Mouse (Mus musculus) liver, embryonic 12.5 days (tissue): ENCODE measurements around the gene Rabggta. TPM values are rescaled to one million over a fixed set of nuclear protein-coding genes. Genes with fewer than 3 reads are reported as not detected.

Experiments used
- ATAC-seq: fragments of 200-750 bp; cut with Nextera tagmentation; 2 replicates; pipeline ENCODE4 v1.8.0; 2017; ENCODE audit warnings: moderate number of reproducible peaks, mild to moderate bottlenecking, moderate library complexity
- H3K27ac ChIP-seq: fragments of 300-500 bp; sonication (generic); 2 replicates; pipeline ENCODE4 v1.5.1; 2016; ENCODE audit warnings: mild to moderate bottlenecking
- H3K27me3 ChIP-seq: fragments of 300-500 bp; sonication (generic); replicated peaks from 2 replicates; pipeline ENCODE4 v1.6.1; 2016; ENCODE audit warnings: mild to moderate bottlenecking, moderate library complexity
- H3K36me3 ChIP-seq: fragments of 300-500 bp; sonication (generic); 2 replicates; pipeline ENCODE4 v1.6.1; 2016; ENCODE audit warnings: mild to moderate bottlenecking, moderate library complexity
- H3K4me1 ChIP-seq: fragments of 300-500 bp; sonication (generic); 2 replicates; pipeline ENCODE4 v1.6.1; 2016
- H3K4me2 ChIP-seq: fragments of 300-500 bp; sonication (generic); 2 replicates; pipeline ENCODE4 v1.6.1; 2016; ENCODE audit warnings: mild to moderate bottlenecking, moderate library complexity
- H3K4me3 ChIP-seq: fragments of 300-500 bp; sonication (generic); 2 replicates; pipeline ENCODE4 v1.5.1; 2016; ENCODE audit warnings: mild to moderate bottlenecking, moderate library complexity
- H3K9ac ChIP-seq: fragments of 300-500 bp; sonication (generic); 2 replicates; pipeline ENCODE4 v1.6.1; 2016; ENCODE audit warnings: mild to moderate bottlenecking, moderate library complexity
- H3K9me3 ChIP-seq: fragments of 300-500 bp; sonication (generic); replicated peaks from 2 replicates; pipeline ENCODE4 v1.6.1; 2016; ENCODE audit warnings: mild to moderate bottlenecking, moderate library complexity
- WGBS: fragments of 180-500 bp; shearing (Covaris S2); methylation state at CpG from one replicate; pipeline ENCODE4 v1.1.7; 2016; ENCODE audit not compliant: insufficient replicate concordance; 5-methylcytosine and 5-hydroxymethylcytosine counted together
- polyA plus RNA-seq: library from polyadenylated mRNA; unstranded; fragments of >200 nt; fragmentation: Nextera tagmentation; extraction: Ambion mirVana; gene quantifications from 2 replicates; pipeline ENCODE4 v1.2.1, GENCODE M21; 2016

The Rabggta gene
- polyA plus RNA-seq, 1 experiment from 2014 or later: 18.9 TPM

GRCm38 (mm10) chr14:55681160-55682117, 40.6 kb downstream of the Rabggta start, which contains the start of gene Tinf2:
Tinf2 (minus strand) TSS chr14:55681820.
- peak within 1 kb of the TSS; percentile 78 for H3K4me3 ChIP-seq
- peaks cover 21% of the 10 kb centered on the region for H3K4me1 ChIP-seq
- no peaks in the 10 kb centered on the region for H3K9me3 ChIP-seq
- H3K9ac ChIP-seq: peak within 1 kb of the TSS; percentile 82
- peak; percentile 94 for ATAC-seq
- peak within 1 kb of the TSS; percentile 88 for H3K27ac ChIP-seq
- H3K36me3 ChIP-seq: peaks cover 41% of the 10 kb centered on the region
- 0 out of 2 replicates have a peak, but pooled peaks cover 2% of the 10 kb centered on the region for H3K27me3 ChIP-seq
- under 1% methylated on average over 66 of the region's 66 CpGs for WGBS
- peak within 1 kb of the TSS; percentile 80 for H3K4me2 ChIP-seq

DNA sequence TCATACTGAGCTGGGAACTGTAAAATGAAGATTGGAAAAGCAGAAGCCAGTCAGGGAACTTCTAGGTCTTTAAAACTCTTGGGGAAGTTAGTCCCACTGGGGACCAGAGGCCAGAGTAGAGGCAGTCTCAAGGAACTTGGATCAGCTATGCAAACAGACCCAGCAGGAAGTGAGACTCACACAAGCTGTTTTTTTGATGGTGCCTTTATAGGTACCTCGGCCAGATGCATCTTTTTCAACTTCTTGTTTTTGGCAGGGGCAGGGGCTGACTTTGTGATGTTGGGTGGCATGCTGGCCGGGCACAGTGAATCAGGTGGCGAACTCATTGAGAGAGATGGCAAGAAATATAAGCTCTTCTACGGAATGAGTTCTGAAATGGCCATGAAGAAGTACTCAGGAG, 44.4 kb downstream of the Rabggta start:
- H3K4me3 ChIP-seq: no peak overlapping the region
- H3K9me3 ChIP-seq: no peaks in the 10 kb centered on the region
- 70% methylated on average over 4 of the region's 4 CpGs for WGBS
- H3K36me3 ChIP-seq: peaks cover 60% of the 10 kb centered on the region
- H3K4me2 ChIP-seq: no peak overlapping the region
- no peak overlapping the region for H3K27ac ChIP-seq
- ATAC-seq: no peak
- peaks cover 32% of the 10 kb centered on the region for H3K4me1 ChIP-seq
- H3K9ac ChIP-seq: no peak overlapping the region
- no peaks in the 10 kb centered on the region for H3K27me3 ChIP-seq

DNA sequence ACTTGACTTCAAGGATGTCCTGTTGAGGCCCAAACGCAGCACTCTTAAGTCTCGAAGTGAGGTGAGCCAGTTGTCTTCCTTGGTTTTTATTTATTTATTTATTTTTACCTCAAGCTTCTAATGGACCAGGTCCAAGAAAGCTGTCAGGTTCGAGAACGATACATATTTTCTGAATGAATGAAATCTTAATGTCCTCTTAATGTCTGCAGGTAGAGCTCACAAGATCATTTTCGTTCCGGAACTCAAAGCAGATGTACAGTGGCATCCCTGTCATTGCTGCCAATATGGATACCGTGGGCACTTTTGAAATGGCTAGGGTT, 49.4 kb downstream of the Rabggta start:
- no peaks in the 10 kb centered on the region for H3K27me3 ChIP-seq
- H3K9me3 ChIP-seq: no peaks in the 10 kb centered on the region
- peaks cover 38% of the 10 kb centered on the region for H3K4me1 ChIP-seq
- peak overlapping the region; percentile 83 for H3K4me2 ChIP-seq
- H3K9ac ChIP-seq: peak overlapping the region; percentile 85
- 57% methylated on average over 7 of the region's 7 CpGs for WGBS
- peak overlapping the region; percentile 85 for H3K4me3 ChIP-seq
- peaks cover 45% of the 10 kb centered on the region for H3K36me3 ChIP-seq
- ATAC-seq: no peak
- peak overlapping the region; percentile 90 for H3K27ac ChIP-seq

- peak; percentile 98 for ATAC-seq
- no peaks in the 10 kb centered on the region for H3K27me3 ChIP-seq
- H3K9me3 ChIP-seq: no peaks in the 10 kb centered on the region
- peak within 1 kb of the TSS; percentile 85 for H3K9ac ChIP-seq
- H3K4me2 ChIP-seq: peak within 1 kb of the TSS; percentile 83
- peaks cover 39% of the 10 kb centered on the region for H3K36me3 ChIP-seq
- H3K4me1 ChIP-seq: peaks cover 38% of the 10 kb centered on the region
- H3K27ac ChIP-seq: peak within 1 kb of the TSS; percentile 90
- under 1% methylated on average over 38 of the region's 38 CpGs for WGBS
- peak within 1 kb of the TSS; percentile 85 for H3K4me3 ChIP-seq
Measured at GRCm38 (mm10) chr14:55671833-55672740, 50.0 kb downstream of the Rabggta start, which contains the start of the genes Gmpr2 and Nedd8. Gmpr2 (plus strand) TSS chr14:55671941. Nedd8 (minus strand) TSS chr14:55672124.

DNA sequence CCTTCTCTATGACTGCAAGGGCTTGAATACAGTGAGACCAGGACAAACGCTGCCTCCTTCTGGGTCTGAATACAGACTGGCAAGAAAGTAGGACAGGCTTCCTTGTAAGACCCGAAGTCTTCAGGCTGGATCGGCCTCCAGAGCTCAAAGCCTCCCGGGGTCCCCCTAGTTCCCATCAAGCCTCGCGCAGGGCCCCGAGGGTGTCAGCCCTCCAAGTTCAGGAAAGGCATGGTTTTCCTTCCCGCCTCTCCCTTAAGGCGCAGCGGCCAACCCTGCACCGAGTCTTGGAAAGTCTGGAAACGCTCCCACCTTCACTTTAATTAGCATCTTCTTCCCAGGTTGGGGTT, 50.6 kb downstream of the Rabggta start:
- peak; percentile 19 for ATAC-seq
- peak overlapping the region; percentile 83 for H3K4me2 ChIP-seq
- no peaks in the 10 kb centered on the region for H3K27me3 ChIP-seq
- H3K36me3 ChIP-seq: peaks cover 37% of the 10 kb centered on the region
- no peaks in the 10 kb centered on the region for H3K9me3 ChIP-seq
- 1% methylated on average over 12 of the region's 12 CpGs for WGBS
- peaks cover 38% of the 10 kb centered on the region for H3K4me1 ChIP-seq
- peak overlapping the region; percentile 90 for H3K27ac ChIP-seq
- peak overlapping the region; percentile 85 for H3K4me3 ChIP-seq
- H3K9ac ChIP-seq: peak overlapping the region; percentile 85

Other genes with a start within 250 kb of the Rabggta start
- gene Dhrs4, start 243.5 kb downstream of the Rabggta start, polyA plus RNA-seq: 76.6 and 77.0 TPM in 2 replicates
- gene Carmil3, start 231.6 kb downstream of the Rabggta start, polyA plus RNA-seq: 0.91 and 1.8 TPM in 2 replicates
- 0.13 TPM in 1 of 2 replicates, not detected in the other for gene Cpne6, start 211.8 kb downstream of the Rabggta start, polyA plus RNA-seq
- gene Nrl, start 197.3 kb downstream of the Rabggta start, polyA plus RNA-seq: not detected in 2 replicates
- 35.5 and 37.4 TPM in 2 replicates for gene Pck2, start 182.0 kb downstream of the Rabggta start, polyA plus RNA-seq
- gene Dcaf11, start 162.3 kb downstream of the Rabggta start, polyA plus RNA-seq: 57.1 and 60.3 TPM in 2 replicates
- gene A730061H03Rik, start 161.9 kb downstream of the Rabggta start, polyA plus RNA-seq: 1.9 and 2.7 TPM in 2 replicates
- gene Fitm1, start 146.6 kb downstream of the Rabggta start, polyA plus RNA-seq: 0.63 and 0.75 TPM in 2 replicates
- 108 and 111 TPM in 2 replicates for gene Psme1, start 144.1 kb downstream of the Rabggta start, polyA plus RNA-seq
- 28.7 and 32.9 TPM in 2 replicates for gene Emc9, start 137.0 kb downstream of the Rabggta start, polyA plus RNA-seq
- gene Psme2, start 131.2 kb downstream of the Rabggta start, polyA plus RNA-seq: 221 and 222 TPM in 2 replicates
- gene Rnf31, start 130.6 kb downstream of the Rabggta start, polyA plus RNA-seq: 14.2 and 15.7 TPM in 2 replicates
- gene Irf9, start 118.7 kb downstream of the Rabggta start, polyA plus RNA-seq: 14.4 and 15.3 TPM in 2 replicates
- 1.8 and 3.2 TPM in 2 replicates for gene Rec8, start 104.2 kb downstream of the Rabggta start, polyA plus RNA-seq
- gene Ipo4, start 86.3 kb downstream of the Rabggta start, polyA plus RNA-seq: 46.0 and 48.8 TPM in 2 replicates
- 1.8 and 2.8 TPM in 2 replicates for gene Gm49378, start 84.4 kb downstream of the Rabggta start, polyA plus RNA-seq
- gene Tm9sf1, start 78.5 kb downstream of the Rabggta start, polyA plus RNA-seq: 64.9 and 69.7 TPM in 2 replicates
- gene Tssk4, start 72.1 kb downstream of the Rabggta start, polyA plus RNA-seq: 0.18 and 0.30 TPM in 2 replicates
- 27.5 and 28.1 TPM in 2 replicates for gene Mdp1, start 61.8 kb downstream of the Rabggta start, polyA plus RNA-seq
- 36.8 and 39.1 TPM in 2 replicates for gene Gmpr2, start 50.3 kb downstream of the Rabggta start, polyA plus RNA-seq
- gene Nedd8, start 50.1 kb downstream of the Rabggta start, polyA plus RNA-seq: 322 and 329 TPM in 2 replicates
- 31.9 and 32.2 TPM in 2 replicates for gene Tinf2, start 40.4 kb downstream of the Rabggta start, polyA plus RNA-seq
- 1.6 and 2.1 TPM in 2 replicates for gene Tgm1, start 8.3 kb downstream of the Rabggta start, polyA plus RNA-seq
- 34.3 and 35.2 TPM in 2 replicates for gene Dhrs1, start 23.4 kb upstream of the Rabggta start, polyA plus RNA-seq
- gene Nop9, start 23.4 kb upstream of the Rabggta start, polyA plus RNA-seq: 56.0 and 59.4 TPM in 2 replicates
- gene Cideb, start 36.2 kb upstream of the Rabggta start, polyA plus RNA-seq: 10.7 and 11.2 TPM in 2 replicates
- 1.3 and 1.8 TPM in 2 replicates for gene Ltb4r2, start 39.2 kb upstream of the Rabggta start, polyA plus RNA-seq
- 3.1 and 3.6 TPM in 2 replicates for gene Ltb4r1, start 43.7 kb upstream of the Rabggta start, polyA plus RNA-seq
- 2.9 and 3.6 TPM in 2 replicates for gene Adcy4, start 61.8 kb upstream of the Rabggta start, polyA plus RNA-seq
- gene Ripk3, start 66.6 kb upstream of the Rabggta start, polyA plus RNA-seq: 29.1 and 30.0 TPM in 2 replicates
- gene Nfatc4, start 100.9 kb upstream of the Rabggta start, polyA plus RNA-seq: 3.3 and 5.3 TPM in 2 replicates
- gene Nynrin, start 131.7 kb upstream of the Rabggta start, polyA plus RNA-seq: 7.0 and 8.2 TPM in 2 replicates
- 0.25 TPM in 2 replicates for gene Cbln3, start 162.1 kb upstream of the Rabggta start, polyA plus RNA-seq
- gene Khnyn, start 162.7 kb upstream of the Rabggta start, polyA plus RNA-seq: 12.8 and 13.0 TPM in 2 replicates
- gene Sdr39u1, start 178.0 kb upstream of the Rabggta start, polyA plus RNA-seq: 14.0 and 15.3 TPM in 2 replicates
- gene Cma1, start 222.4 kb upstream of the Rabggta start, polyA plus RNA-seq: not detected in 2 replicates
- not detected in 2 replicates for gene Cma2, start 228.7 kb upstream of the Rabggta start, polyA plus RNA-seq